Mouse (Mus musculus) cortical plate, adult 2 months (tissue): ENCODE measurements around the gene Lats2.

Experiments used
- CTCF ChIP-seq: fragments of 200-500 bp; IDR thresholded peaks from 2 replicates; pipeline ENCODE4 v1.5.1; 2011; ENCODE audit warnings: mild to moderate bottlenecking, control low read depth, low read length; ENCODE audit not compliant: insufficient read depth; ENCODE audit errors: extremely low read depth
- POLR2A ChIP-seq: fragments of 200-500 bp; IDR thresholded peaks from 2 replicates; pipeline ENCODE4 v1.6.1; 2011; ENCODE audit warnings: mild to moderate bottlenecking, low read length, control low read depth; ENCODE audit not compliant: insufficient read depth; ENCODE audit errors: extremely low read depth

DNA sequence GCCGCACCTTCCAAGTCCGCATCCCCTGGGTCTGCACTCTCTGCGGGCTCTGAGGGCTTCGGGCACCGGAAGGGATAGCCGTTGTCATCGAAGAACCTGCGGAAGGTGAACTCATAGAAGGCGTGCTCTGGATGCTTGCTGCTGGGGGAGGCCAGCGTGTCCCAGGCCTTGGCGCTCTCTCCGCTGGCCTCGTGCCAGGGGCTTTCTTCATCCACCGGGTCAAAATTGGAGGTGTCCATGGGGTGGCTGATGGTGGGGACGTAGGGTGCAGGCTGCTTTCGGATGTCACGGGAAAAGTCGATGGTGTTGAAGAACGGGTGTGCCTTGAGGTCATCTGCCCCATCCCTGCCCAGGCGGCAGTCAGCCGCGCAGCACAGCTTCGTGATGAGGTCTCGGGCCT lies 66.9 kb downstream of the Lats2 start:
- TF ChIP-seq CTCF (no peak), POLR2A (no peak)
